Mouse (Mus musculus) hindbrain, embryonic 11.5 days (tissue): ENCODE measurements at regions not wholly inside any gene's neighbourhood (a gene's known extent, or its start where the extent isn't known, plus 50 kb on each side); places are given as distances from the start of the nearest gene placed in this dataset.
A peak's percentile ranks its signal among the peaks of the same experiment; 100 is the strongest.

Experiments
- ATAC-seq: fragments of 200-750 bp; cut with Nextera tagmentation; 2 replicates; pipeline ENCODE4 v1.8.0; 2017; ENCODE audit warnings: mild to moderate bottlenecking, moderate TSS enrichment, moderate library complexity; ENCODE audit not compliant: low FRiP score
- DNase-seq: peaks from one replicate; pipeline ENCODE4 v3.0.0-alpha.2; 2015; ENCODE audit warnings: low spot score
- H3K27ac ChIP-seq: fragments of 300-500 bp; sonication (generic); 2 replicates; pipeline ENCODE4 v1.5.1; 2014; ENCODE audit warnings: mild to moderate bottlenecking, low read depth, low read length
- H3K27me3 ChIP-seq: fragments of 300-500 bp; sonication (generic); 2 replicates; pipeline ENCODE4 v1.6.1; 2014; ENCODE audit warnings: mild to moderate bottlenecking, low read length, moderate library complexity, mixed read lengths; ENCODE audit not compliant: control insufficient read depth, insufficient read depth
- H3K36me3 ChIP-seq: fragments of 300-500 bp; sonication (generic); 2 replicates; pipeline ENCODE4 v1.6.1; 2014; ENCODE audit warnings: mild to moderate bottlenecking, low read length, moderate library complexity, mixed read lengths; ENCODE audit not compliant: control insufficient read depth, insufficient read depth
- H3K4me1 ChIP-seq: fragments of 300-500 bp; sonication (generic); replicated peaks from 2 replicates; pipeline ENCODE4 v1.6.1; 2014; ENCODE audit warnings: low read length, mixed read lengths; ENCODE audit not compliant: control insufficient read depth, insufficient read depth
- H3K4me2 ChIP-seq: fragments of 300-500 bp; sonication (generic); replicated peaks from 2 replicates; pipeline ENCODE4 v1.6.1; 2014; ENCODE audit warnings: mild to moderate bottlenecking, low read depth, low read length
- H3K4me3 ChIP-seq: fragments of 300-500 bp; sonication (generic); 2 replicates; pipeline ENCODE4 v1.5.1; 2014; ENCODE audit warnings: low read depth, low read length
- H3K9ac ChIP-seq: fragments of 300-500 bp; sonication (generic); 2 replicates; pipeline ENCODE4 v1.6.1; 2014; ENCODE audit warnings: low read depth, low read length
- H3K9me3 ChIP-seq: fragments of 300-500 bp; sonication (generic); 2 replicates; pipeline ENCODE4 v1.6.1; 2016; ENCODE audit warnings: low read length; ENCODE audit not compliant: control insufficient read depth
- WGBS: fragments of 180-500 bp; shearing (Covaris S2); extraction: QIAGEN DNeasy Blood & Tissue Kit; methylation state at CpG from one replicate; pipeline ENCODE4 v1.1.7; 2014; 5-methylcytosine and 5-hydroxymethylcytosine counted together

GRCm38 (mm10) chr1:121188895-121189294, 143.5 kb downstream of the Insig2 start:
- 57% methylated on average over 2 of the region's 2 CpGs for WGBS
- ATAC-seq, result no peak
- H3K27me3 ChIP-seq, result no peaks in the 10 kb centered on the region
- H3K36me3 ChIP-seq, result no peaks in the 10 kb centered on the region
- no peak overlapping the region for H3K9ac ChIP-seq
- H3K4me2 ChIP-seq, result no peak overlapping the region
- no peak overlapping the region for H3K27ac ChIP-seq
- H3K4me3 ChIP-seq, result no peak overlapping the region
- H3K9me3 ChIP-seq, result no peaks in the 10 kb centered on the region
- no peak for DNase-seq
- no peaks in the 10 kb centered on the region for H3K4me1 ChIP-seq

GRCm38 (mm10) chr1:121194800-121195199, 137.6 kb downstream of the Insig2 start:
- DNase-seq (no peak), ATAC-seq (no peak)
- Histone ChIP-seq H3K9me3 (no peaks in the 10 kb centered on the region), H3K36me3 (no peaks in the 10 kb centered on the region), H3K27me3 (no peaks in the 10 kb centered on the region), H3K4me3 (no peak overlapping the region), H3K9ac (no peak overlapping the region), H3K27ac (no peak overlapping the region), H3K4me1 (no peaks in the 10 kb centered on the region), H3K4me2 (no peak overlapping the region)
- 90% methylated on average over 4 of the region's 4 CpGs for WGBS

DNA sequence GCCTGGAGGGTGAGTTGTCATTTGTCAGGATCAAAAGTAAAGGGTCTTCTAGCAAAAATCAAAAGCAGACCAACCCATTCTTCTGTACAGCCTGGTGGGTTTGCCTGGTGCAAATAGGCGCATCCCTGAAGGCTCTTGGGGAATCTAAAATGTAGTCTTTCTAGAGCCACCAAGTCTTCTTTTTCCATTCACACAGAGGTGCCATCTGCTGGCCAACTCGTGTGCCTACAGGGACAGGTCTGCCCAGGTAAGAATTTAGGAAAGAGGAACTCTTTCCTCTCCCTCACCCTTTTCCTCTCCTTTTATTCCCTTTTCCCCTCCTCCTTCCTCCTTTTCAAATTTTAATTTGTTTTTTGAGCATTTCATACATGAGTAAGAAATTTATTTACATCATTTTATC, 116.5 kb downstream of the Insig2 start:
- Histone ChIP-seq H3K36me3 (no peaks in the 10 kb centered on the region), H3K9me3 (no peaks in the 10 kb centered on the region), H3K27ac (no peak overlapping the region), H3K4me3 (no peak overlapping the region), H3K9ac (no peak overlapping the region), H3K4me1 (no peaks in the 10 kb centered on the region), H3K4me2 (no peak overlapping the region), H3K27me3 (no peaks in the 10 kb centered on the region)
- DNase-seq (peak; percentile 33), ATAC-seq (no peak)
- WGBS, result 35% methylated on average over 2 of the region's 2 CpGs

- DNase-seq (no peak), ATAC-seq (no peak)
- Histone ChIP-seq H3K4me1 (no peaks in the 10 kb centered on the region), H3K36me3 (no peaks in the 10 kb centered on the region), H3K27me3 (no peaks in the 10 kb centered on the region), H3K4me3 (no peak overlapping the region), H3K4me2 (no peak overlapping the region), H3K27ac (no peak overlapping the region), H3K9me3 (no peaks in the 10 kb centered on the region), H3K9ac (no peak overlapping the region)
- 87% methylated on average over 11 of the region's 11 CpGs for WGBS
These were observed 108.1 kb downstream of the Insig2 start for GRCm38 (mm10) chr1:121224250-121224649.

DNA sequence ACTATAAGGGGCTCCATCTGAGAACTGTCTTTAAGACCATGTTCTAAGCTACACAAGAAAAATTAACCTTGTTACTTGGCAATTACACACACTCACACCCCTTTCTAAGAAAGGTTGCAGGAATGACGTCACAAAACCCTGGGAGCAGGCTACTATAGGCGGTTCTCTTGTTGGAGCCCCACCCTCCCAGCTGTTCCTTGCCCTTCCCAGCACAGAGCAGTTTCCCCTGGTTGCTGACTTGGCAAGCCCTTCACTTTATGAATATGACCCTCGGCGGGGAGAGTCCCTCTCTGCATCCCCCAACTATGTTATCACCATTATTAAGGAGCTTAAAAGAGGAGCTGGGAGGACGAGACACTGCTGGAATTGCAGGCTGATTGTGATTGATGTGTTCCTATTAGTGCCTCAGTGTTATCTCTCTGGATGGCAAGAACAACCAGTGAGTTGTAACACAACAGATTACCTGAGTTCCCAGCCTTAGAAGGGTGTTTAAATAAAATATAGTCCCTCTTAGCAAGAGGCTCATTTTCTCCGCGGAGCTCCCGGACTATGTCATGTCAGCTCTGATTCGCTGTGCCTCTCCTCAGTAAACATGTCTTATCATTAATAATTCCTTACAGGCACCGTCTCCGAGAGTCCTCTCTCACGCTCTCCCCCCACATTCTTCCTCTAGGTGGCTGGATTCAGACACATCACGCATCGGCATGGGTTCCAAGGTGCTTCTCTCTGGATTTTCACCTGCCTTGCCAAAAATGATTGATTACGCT, 105.7 kb downstream of the Insig2 start:
- no peaks in the 10 kb centered on the region for H3K27me3 ChIP-seq
- ATAC-seq, result peak; percentile 58
- H3K4me3 ChIP-seq, result no peak overlapping the region
- H3K9me3 ChIP-seq, result no peaks in the 10 kb centered on the region
- H3K27ac ChIP-seq, result 0 out of 2 replicates have a peak overlapping the region, but pooled peaks have one; percentile 24
- WGBS, result 70% methylated on average over 15 of the region's 15 CpGs
- H3K4me1 ChIP-seq, result no peaks in the 10 kb centered on the region
- no peak overlapping the region for H3K4me2 ChIP-seq
- peak; percentile 14 for DNase-seq
- no peaks in the 10 kb centered on the region for H3K36me3 ChIP-seq
- no peak overlapping the region for H3K9ac ChIP-seq

- peak; percentile 4 for DNase-seq
- Histone ChIP-seq H3K4me3 (no peak overlapping the region), H3K9me3 (no peaks in the 10 kb centered on the region), H3K27ac (0 out of 2 replicates have a peak overlapping the region, but pooled peaks have one; percentile 24), H3K4me2 (no peak overlapping the region), H3K9ac (no peak overlapping the region), H3K27me3 (no peaks in the 10 kb centered on the region), H3K36me3 (no peaks in the 10 kb centered on the region), H3K4me1 (no peaks in the 10 kb centered on the region)
- peak; percentile 73 for ATAC-seq
- 83% methylated on average over 6 of the region's 6 CpGs for WGBS
These were observed 105.2 kb downstream of the Insig2 start for GRCm38 (mm10) chr1:121227233-121227594.

- Histone ChIP-seq H3K9ac (no peak overlapping the region), H3K36me3 (no peaks in the 10 kb centered on the region), H3K27ac (no peak overlapping the region), H3K27me3 (no peaks in the 10 kb centered on the region), H3K9me3 (no peaks in the 10 kb centered on the region), H3K4me1 (no peaks in the 10 kb centered on the region), H3K4me3 (no peak overlapping the region), H3K4me2 (no peak overlapping the region)
- 62% methylated on average over 6 of the region's 6 CpGs for WGBS
- ATAC-seq (no peak), DNase-seq (no peak)
These were observed 88.8 kb downstream of the Insig2 start for GRCm38 (mm10) chr1:121243576-121243975.

GRCm38 (mm10) chr1:121247556-121247955, 84.8 kb downstream of the Insig2 start:
- Histone ChIP-seq H3K27me3 (no peaks in the 10 kb centered on the region), H3K36me3 (no peaks in the 10 kb centered on the region), H3K9ac (no peak overlapping the region), H3K27ac (no peak overlapping the region), H3K4me1 (no peaks in the 10 kb centered on the region), H3K9me3 (no peaks in the 10 kb centered on the region), H3K4me2 (no peak overlapping the region), H3K4me3 (no peak overlapping the region)
- no peak for ATAC-seq
- 75% methylated on average over 2 of the region's 2 CpGs for WGBS
- DNase-seq, result no peak

GRCm38 (mm10) chr1:121249081-121249480, 83.3 kb downstream of the Insig2 start:
- no peaks in the 10 kb centered on the region for H3K4me1 ChIP-seq
- H3K36me3 ChIP-seq, result no peaks in the 10 kb centered on the region
- no peak overlapping the region for H3K27ac ChIP-seq
- no peak for ATAC-seq
- H3K9me3 ChIP-seq, result no peaks in the 10 kb centered on the region
- no peak overlapping the region for H3K9ac ChIP-seq
- no peak overlapping the region for H3K4me2 ChIP-seq
- WGBS, result 57% methylated on average over 1 of the region's 1 CpGs
- H3K4me3 ChIP-seq, result no peak overlapping the region
- H3K27me3 ChIP-seq, result no peaks in the 10 kb centered on the region
- peak; percentile 12 for DNase-seq
